Mouse (Mus musculus): ENCODE measurements around the gene Coa5. TPM values are rescaled to one million over a fixed set of nuclear protein-coding genes. Genes with fewer than 3 reads are reported as not detected.

Gene Coa5
- polyA plus RNA-seq, 1 experiment from 2014 or later, result 61.7 TPM

DNA sequence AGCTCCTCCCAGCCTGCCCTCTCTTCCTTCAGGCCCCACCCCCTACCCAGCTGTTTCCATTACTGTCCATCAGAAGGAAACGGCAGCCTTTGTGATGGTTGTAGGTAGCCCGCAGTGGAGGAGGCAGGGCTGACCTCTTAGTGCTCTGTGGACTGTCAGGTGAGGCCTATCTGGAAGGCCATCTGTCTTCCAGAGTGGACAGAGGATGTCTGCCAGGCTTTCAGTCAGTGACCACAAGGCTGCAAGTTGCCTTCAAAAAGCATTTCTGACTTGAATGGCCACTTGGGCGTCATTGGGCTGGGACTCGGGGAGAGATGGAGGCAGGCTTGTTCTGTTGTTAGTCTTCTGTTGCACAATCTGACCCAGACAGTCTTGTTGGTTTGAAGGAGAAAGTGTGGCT, 50.4 kb downstream of the Coa5 start:
- Histone ChIP-seq H3K27ac (replicated peaks) (no peak overlapping the region), H3K36me3 (peaks cover 11% of the 10 kb centered on the region), H3K4me3 (no peak overlapping the region), H3K4me1 (no peaks in the 10 kb centered on the region), H3K27me3 (ENCODE audit: low read depth, poor library complexity, severe bottlenecking) (no peaks in the 10 kb centered on the region), H3K9me3 (replicated peaks) (no peaks in the 10 kb centered on the region)
- DNase-seq (ENCODE audit: low spot score), result no peak
- 83% methylated on average over 4 of the region's 4 CpGs for WGBS

DNA sequence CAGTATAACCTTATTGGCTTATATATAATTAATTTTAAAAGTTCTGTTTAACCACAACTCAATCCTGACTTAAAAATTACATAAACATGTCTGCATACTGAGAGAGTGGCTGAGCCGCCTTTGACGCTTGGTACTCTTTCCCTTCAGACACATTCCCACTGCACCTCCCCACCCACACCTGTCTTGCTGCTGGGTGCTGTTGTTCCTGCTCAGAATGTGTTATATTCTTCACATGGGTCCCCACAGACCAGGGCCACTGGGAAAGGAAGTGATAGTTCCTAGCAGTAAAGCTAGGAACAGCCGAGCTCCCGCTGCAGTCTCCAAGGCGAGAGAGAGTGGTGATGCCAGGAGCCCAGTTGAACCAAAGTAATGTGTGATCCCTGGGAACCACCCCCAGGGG, 51.8 kb downstream of the Coa5 start:
- Histone ChIP-seq H3K36me3 (peaks cover 11% of the 10 kb centered on the region), H3K27ac (replicated peaks) (no peak overlapping the region), H3K4me1 (no peaks in the 10 kb centered on the region), H3K27me3 (ENCODE audit: low read depth, poor library complexity, severe bottlenecking) (no peaks in the 10 kb centered on the region), H3K9me3 (replicated peaks) (no peaks in the 10 kb centered on the region), H3K4me3 (no peak overlapping the region)
- WGBS, result 93% methylated on average over 5 of the region's 5 CpGs
- no peak for DNase-seq (ENCODE audit: low spot score)

GRCm38 (mm10) chr1:37376751-37377150, 53.2 kb downstream of the Coa5 start:
- H3K27me3 ChIP-seq (ENCODE audit: low read depth, poor library complexity, severe bottlenecking), result no peaks in the 10 kb centered on the region
- no peaks in the 10 kb centered on the region for H3K9me3 ChIP-seq (replicated peaks)
- 75% methylated on average over 2 of the region's 2 CpGs for WGBS
- peaks cover 11% of the 10 kb centered on the region for H3K36me3 ChIP-seq
- H3K4me3 ChIP-seq, result no peak overlapping the region
- no peaks in the 10 kb centered on the region for H3K4me1 ChIP-seq
- no peak for DNase-seq (ENCODE audit: low spot score)
- H3K27ac ChIP-seq (replicated peaks), result no peak overlapping the region

GRCm38 (mm10) chr1:37376177-37376576, 53.7 kb downstream of the Coa5 start:
- Histone ChIP-seq H3K27ac (replicated peaks) (no peak overlapping the region), H3K27me3 (ENCODE audit: low read depth, poor library complexity, severe bottlenecking) (no peaks in the 10 kb centered on the region), H3K4me1 (no peaks in the 10 kb centered on the region), H3K36me3 (peaks cover 11% of the 10 kb centered on the region), H3K4me3 (no peak overlapping the region), H3K9me3 (replicated peaks) (no peaks in the 10 kb centered on the region)
- WGBS, result 90% methylated on average over 8 of the region's 8 CpGs
- DNase-seq (ENCODE audit: low spot score), result no peak

DNA sequence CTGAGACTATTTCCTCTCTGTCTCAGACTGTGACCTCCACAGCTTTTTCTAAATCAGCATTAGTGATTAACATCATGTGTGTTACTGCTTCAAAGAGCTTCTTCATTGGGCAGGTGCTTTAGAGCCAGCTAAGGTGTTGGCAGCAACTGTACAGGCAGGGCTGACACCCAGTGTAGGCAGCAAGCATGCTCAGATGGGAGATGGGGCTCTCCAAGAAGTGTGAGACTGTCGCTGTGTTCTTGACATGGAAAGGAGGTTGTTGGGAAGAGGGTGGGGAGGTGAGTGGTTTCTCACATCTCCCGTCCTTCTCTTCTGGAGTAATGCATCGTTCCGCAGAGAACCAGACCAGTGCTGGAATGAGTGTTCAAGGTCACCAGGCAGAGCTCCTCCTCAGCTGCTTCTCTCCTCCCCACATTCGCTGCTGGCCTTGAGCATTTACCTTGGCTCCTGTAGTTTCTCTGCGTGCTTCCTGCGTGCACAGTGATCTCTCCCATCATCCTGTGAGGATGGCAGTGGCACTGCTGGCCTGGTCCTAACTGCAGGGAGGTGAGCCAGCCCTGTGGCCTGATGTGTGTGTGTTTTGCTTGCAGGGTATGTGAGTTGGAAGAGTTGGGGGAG, 61.0 kb downstream of the Coa5 start:
- Histone ChIP-seq H3K27me3 (ENCODE audit: low read depth, poor library complexity, severe bottlenecking) (no peaks in the 10 kb centered on the region), H3K36me3 (peaks cover 31% of the 10 kb centered on the region), H3K4me3 (no peak overlapping the region), H3K27ac (replicated peaks) (no peak overlapping the region), H3K9me3 (replicated peaks) (no peaks in the 10 kb centered on the region), H3K4me1 (no peaks in the 10 kb centered on the region)
- WGBS, result 89% methylated on average over 7 of the region's 7 CpGs
- no peak for DNase-seq (ENCODE audit: low spot score)

GRCm38 (mm10) chr1:37368125-37368524, 61.8 kb downstream of the Coa5 start:
- H3K4me1 ChIP-seq, result no peaks in the 10 kb centered on the region
- no peak overlapping the region for H3K27ac ChIP-seq (replicated peaks)
- H3K36me3 ChIP-seq, result peaks cover 31% of the 10 kb centered on the region
- no peak overlapping the region for H3K4me3 ChIP-seq
- H3K9me3 ChIP-seq (replicated peaks), result no peaks in the 10 kb centered on the region
- no peaks in the 10 kb centered on the region for H3K27me3 ChIP-seq (ENCODE audit: low read depth, poor library complexity, severe bottlenecking)
- no peak for DNase-seq (ENCODE audit: low spot score)
- 95% methylated on average over 10 of the region's 10 CpGs for WGBS

Other genes starting within 250 kb of the Coa5 start
- gene Cnga3, start 215.7 kb downstream of the Coa5 start, polyA plus RNA-seq (2016; fragmentation: Nextera tagmentation; extraction: Ambion mirVana), result not detected in 2 replicates
- 11.9 and 17.4 TPM in 2 replicates for gene Inpp4a, start 130.2 kb downstream of the Coa5 start, polyA plus RNA-seq (2016; fragmentation: Nextera tagmentation; extraction: Ambion mirVana)
- 125 TPM in 2 replicates for gene Unc50, start within 50 bp of the Coa5 start, polyA plus RNA-seq (2016; fragmentation: Nextera tagmentation; extraction: Ambion mirVana)
- gene Mgat4a, start 110.9 kb upstream of the Coa5 start, polyA plus RNA-seq (2016; fragmentation: Nextera tagmentation; extraction: Ambion mirVana), result 1.3 and 1.5 TPM in 2 replicates